ENCODE assay signal across 8 mouse cellular contexts in genomic region chrX:77509149-77509548, GRCm38 (mm10). TPM values are rescaled to one million over a fixed set of nuclear protein-coding genes. Genes with fewer than 3 reads are reported as not detected.
DNase-seq lines count a peak whose midpoint lies in the region; ATAC-seq lines count a peak whose summit lies in the region.

No protein-coding gene starts in this region.

- H3K4me1 ChIP-seq in megakaryocyte, embryonic 14.5 days = peaks cover 9% of the 10 kb centered on the region; the same call in 1 of the 2 replicates

- peak; percentile 74 for ATAC-seq in common myeloid progenitor, adult 5-6 weeks (replicated peaks; ENCODE audit: low read depth, poor library complexity, severe bottlenecking)

- peaks cover 6% of the 10 kb centered on the region for H3K27me3 ChIP-seq in megakaryocyte, embryonic 14.5 days (replicated peaks)

- no peaks in the 10 kb centered on the region for H3K36me3 ChIP-seq in megakaryocyte, embryonic 14.5 days (replicated peaks; ENCODE audit: low read length)

- peak; percentile 91 for DNase-seq in T-cell, adult 2 months (ENCODE audit: low spot score)
- peak; percentile 62 to 74 for DNase-seq in gastrocnemius, adult 8-10 months (ENCODE audit: low spot score in 2 of 2)
- peak; percentile 77 for DNase-seq in hindlimb bud, embryonic 11.5 days (ENCODE audit: extremely low spot score, low read depth, low spot score)
- peak; percentile 58 to 69 for DNase-seq in left cerebral cortex, adult 8-10 months (ENCODE audit: low spot score in 2 of 2)
- peak; percentile 86 to 89 for DNase-seq in right cerebral cortex, postnatal 10 days (ENCODE audit: low spot score in 2 of 2)
- DNase-seq in urinary bladder, postnatal 25 days (ENCODE audit: low spot score) = peak; percentile 66

- peaks cover 6% of the 10 kb centered on the region; the same call in 1 of the 2 replicates for H3K9me3 ChIP-seq in megakaryocyte, embryonic 14.5 days

- peak overlapping the region; percentile 94 for H3K4me3 ChIP-seq in megakaryocyte, embryonic 14.5 days (replicated peaks)

RNA-seq across cellular contexts. Expression of gene Tbl1x, which starts 1.7 kb away (rescaled TPM):
- 41.4 and 55.8 TPM in 2 replicates for total RNA-seq in common myeloid progenitor, adult 5-6 weeks (2017)
- 10 to 100 TPM in 2 of 4 experiments, 1 to 10 TPM in 2; 8.2 to 11.6 (median 10.1) TPM for total RNA-seq in gastrocnemius, adult 8-10 months (2022)
- 10 to 100 TPM; 49.0 to 56.6 (median 53.3) TPM for total RNA-seq in left cerebral cortex, adult 8-10 months (2022)
- polyA plus RNA-seq in megakaryocyte, embryonic 14.5 days (2012; ENCODE audit: insufficient read depth, low replicate concordance) = 1.6 and 2.8 TPM in 2 replicates

Comparison
In these comparisons a context has a peak if more than half of its experiments do, and no peak if none do; other contexts are left out.
1. Peak in every context shown above with its lines: DNase-seq, ATAC-seq and H3K4me3 ChIP-seq.